Mouse (Mus musculus) C2C12 (cell line): ENCODE data around the gene Gm20605. TPM values are rescaled to one million over a fixed set of nuclear protein-coding genes. Genes with fewer than 3 reads are reported as not detected.

Source experiments
- H3K27me3 ChIP-seq: one replicate; pipeline ENCODE4 v1.6.1; 2011; ENCODE audit not compliant: control insufficient read depth, insufficient read depth, insufficient read length
- H3K36me3 ChIP-seq: one replicate; pipeline ENCODE4 v1.6.1; 2011; ENCODE audit not compliant: control insufficient read depth, insufficient read depth
- H3K4me3 ChIP-seq: one replicate; pipeline ENCODE4 v1.5.1; 2011; ENCODE audit warnings: mild to moderate bottlenecking, control low read depth; ENCODE audit not compliant: poor library complexity, insufficient read depth, severe bottlenecking
- H3K79me2 ChIP-seq: one replicate; pipeline ENCODE4 v1.6.1; 2011; ENCODE audit not compliant: control insufficient read depth, insufficient read depth
- H3K79me3 ChIP-seq: one replicate; pipeline ENCODE4 v1.6.1; 2011; ENCODE audit warnings: low read depth, control low read depth
- H3ac ChIP-seq: one replicate; pipeline ENCODE3; 2011; ENCODE audit warnings: low read depth; ENCODE audit not compliant: control insufficient read depth, insufficient read length
- CEBPB ChIP-seq: IDR thresholded peaks from one replicate; pipeline ENCODE4 v1.6.1; 2011; ENCODE audit warnings: low read depth, mild to moderate bottlenecking, control low read depth, moderate library complexity
- CTCF ChIP-seq: IDR thresholded peaks from one replicate; pipeline ENCODE4 v1.5.1; 2011; ENCODE audit not compliant: control insufficient read depth, insufficient read depth, insufficient read length
- FOSL1 ChIP-seq: IDR thresholded peaks from one replicate; pipeline ENCODE4 v1.8.0; 2011; ENCODE audit warnings: mild to moderate bottlenecking, low read length; ENCODE audit not compliant: poor library complexity, insufficient read depth, severe bottlenecking
- MAX ChIP-seq: IDR thresholded peaks from one replicate; pipeline ENCODE4 v1.6.1; 2011; ENCODE audit warnings: mild to moderate bottlenecking, control low read depth
- MYOD1 ChIP-seq: IDR thresholded peaks from one replicate; pipeline ENCODE4 v1.6.1; 2011; ENCODE audit warnings: low read depth; ENCODE audit not compliant: control insufficient read depth, insufficient read length
- MYOG ChIP-seq: IDR thresholded peaks from one replicate; pipeline ENCODE4 v1.6.1; 2011; ENCODE audit not compliant: control insufficient read depth, insufficient read length; ENCODE audit errors: extremely low read depth
- USF1 ChIP-seq: IDR thresholded peaks from one replicate; pipeline ENCODE4 v1.6.1; 2011; ENCODE audit warnings: low read depth, mild to moderate bottlenecking, control low read depth, moderate library complexity
- polyA plus RNA-seq: library from polyadenylated mRNA; unstranded; fragments of >200 nt; fragmentation: generic; extraction: Trizol; gene quantifications from one replicate; pipeline ENCODE4 v1.2.1, GENCODE M21; 2012; ENCODE audit warnings: missing spikeins

The Gm20605 gene
- polyA plus RNA-seq, 1 experiment, result 5.0 TPM

DNA sequence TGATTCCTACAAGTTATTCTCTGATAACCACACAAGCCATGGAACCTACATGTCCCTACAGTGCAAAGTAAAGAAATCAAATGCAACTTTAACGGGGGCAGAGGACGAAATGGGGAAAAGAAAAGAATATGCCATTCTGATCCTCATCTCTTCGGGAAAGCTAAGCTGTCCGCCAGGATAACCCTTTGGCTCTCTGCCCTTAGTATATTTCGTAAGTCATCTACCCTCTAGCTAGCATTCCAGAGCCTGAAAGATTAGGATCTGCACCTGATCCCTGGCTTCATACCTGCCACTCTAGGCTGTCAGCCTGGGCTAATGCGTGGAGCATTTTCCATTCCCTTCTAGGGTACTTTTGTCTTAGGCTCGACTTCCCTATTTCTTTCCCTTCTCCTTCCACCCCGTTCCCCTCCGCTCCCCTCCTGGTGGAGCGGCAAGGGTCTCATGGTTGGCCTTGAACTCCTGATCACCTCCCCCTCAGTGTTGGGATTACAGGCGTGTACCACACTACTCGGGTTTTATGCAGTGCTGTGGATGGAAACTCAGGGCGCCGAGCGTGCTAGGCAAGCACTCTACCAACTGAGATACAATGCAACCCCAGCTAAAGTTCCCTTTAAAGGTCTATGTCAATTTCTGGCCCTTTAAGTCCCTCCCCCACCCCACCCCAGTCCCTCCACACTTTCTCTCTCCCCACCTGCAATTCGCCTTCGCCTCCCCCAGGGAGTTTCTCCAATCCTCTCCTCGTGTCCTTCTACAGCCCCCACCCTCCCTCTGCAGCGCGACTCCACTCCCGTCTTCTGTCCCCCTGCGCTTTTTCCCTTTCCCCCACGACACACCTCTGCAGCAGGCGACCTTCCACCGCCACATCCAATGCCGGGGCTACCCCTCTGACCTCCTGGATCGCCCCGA, 54.7 kb downstream of the Gm20605 start:
- peaks cover 30% of the 10 kb centered on the region for H3K79me2 ChIP-seq
- peak overlapping the region; percentile 63 for H3ac ChIP-seq
- no peaks in the 10 kb centered on the region for H3K36me3 ChIP-seq
- H3K4me3 ChIP-seq, result peak overlapping the region; percentile 51
- no peak for TF ChIP-seq FOSL1
- TF ChIP-seq MYOD1, result no peak
- TF ChIP-seq MYOG, result no peak
- no peak for TF ChIP-seq CEBPB
- TF ChIP-seq USF1, result no peak
- no peak for TF ChIP-seq CTCF
- TF ChIP-seq MAX, result no peak
- H3K79me3 ChIP-seq, result peaks cover 6% of the 10 kb centered on the region
- no peaks in the 10 kb centered on the region for H3K27me3 ChIP-seq

DNA sequence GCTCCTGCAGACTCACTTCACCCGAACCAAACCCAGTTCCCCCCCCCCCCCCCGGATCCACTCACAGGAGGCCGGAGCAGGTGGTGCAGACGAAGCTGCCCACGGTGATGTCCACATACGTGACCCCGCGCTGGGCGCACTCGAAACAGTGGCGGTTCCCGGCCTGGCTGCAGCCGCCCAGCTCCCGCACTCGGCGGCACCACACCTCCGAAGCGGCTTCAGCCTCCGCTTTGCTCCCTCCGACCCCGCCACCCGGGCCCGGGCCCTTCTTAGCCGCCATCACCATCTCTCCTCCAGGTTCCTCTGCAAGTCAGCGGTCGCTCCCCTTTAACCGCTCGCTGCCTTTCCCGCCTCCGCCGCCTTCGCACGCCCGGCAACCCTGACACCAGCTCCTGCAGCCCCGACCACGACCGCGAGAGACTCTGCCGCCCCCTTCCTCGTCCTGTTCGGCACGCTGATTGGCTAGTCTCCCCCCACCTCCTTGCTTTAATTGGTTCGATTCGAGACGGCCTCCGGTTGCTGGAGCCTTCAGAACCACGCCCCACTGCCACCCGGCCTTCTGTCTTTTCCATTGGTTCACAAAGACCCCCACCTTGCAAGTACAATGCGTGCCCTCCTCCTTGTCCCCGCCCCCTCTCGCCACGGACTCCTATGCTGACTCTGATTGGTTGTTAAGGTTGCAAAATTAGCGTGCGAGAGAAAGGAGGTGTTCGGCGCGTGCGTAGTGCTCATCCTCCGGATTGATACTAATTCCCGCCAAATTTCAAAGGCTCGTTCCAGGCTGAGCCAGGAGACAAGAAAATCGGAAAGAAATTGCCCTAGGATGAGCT, 55.5 kb downstream of the Gm20605 start, which contains the start of gene Agfg2:
Agfg2 (minus strand) TSS at position 433 of the 830 bp plus-strand sequence.
- no peaks in the 10 kb centered on the region for H3K36me3 ChIP-seq
- H3K4me3 ChIP-seq, result peak within 1 kb of the TSS; percentile 51
- peak within 1 kb of the TSS; percentile 63 for H3ac ChIP-seq
- no peaks in the 10 kb centered on the region for H3K27me3 ChIP-seq
- peaks cover 30% of the 10 kb centered on the region for H3K79me2 ChIP-seq
- H3K79me3 ChIP-seq, result peaks cover 5% of the 10 kb centered on the region
- TF ChIP-seq CTCF, result no peak
- peak; percentile 87 for TF ChIP-seq MAX

DNA sequence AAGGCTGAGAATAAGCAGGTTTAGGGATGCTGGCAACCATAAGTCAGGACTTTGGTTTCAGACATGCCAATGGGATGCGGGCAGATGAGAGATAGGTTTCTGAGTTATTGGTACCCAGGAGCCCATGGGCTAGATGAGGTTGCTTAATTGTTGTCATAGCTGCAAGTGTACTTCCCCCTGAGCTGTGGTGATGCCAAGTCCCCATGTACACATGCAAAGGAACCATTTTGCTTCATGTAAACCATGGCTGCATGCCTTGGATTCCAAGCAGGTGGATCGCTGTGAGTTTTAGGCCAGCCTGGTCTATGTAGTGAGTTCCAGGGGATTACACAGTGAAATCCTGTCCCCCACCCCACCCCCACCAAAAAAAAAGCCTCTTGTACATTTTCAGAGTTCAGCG, 56.7 kb downstream of the Gm20605 start:
- H3K27me3 ChIP-seq, result no peaks in the 10 kb centered on the region
- H3K79me2 ChIP-seq, result peaks cover 27% of the 10 kb centered on the region
- H3ac ChIP-seq, result no peak overlapping the region
- TF ChIP-seq CTCF, result no peak
- TF ChIP-seq MAX, result no peak
- TF ChIP-seq MYOG, result no peak
- no peak for TF ChIP-seq CEBPB
- no peak for TF ChIP-seq FOSL1
- no peak for TF ChIP-seq USF1
- no peak for TF ChIP-seq MYOD1
- no peaks in the 10 kb centered on the region for H3K36me3 ChIP-seq
- peaks cover 5% of the 10 kb centered on the region for H3K79me3 ChIP-seq
- no peak overlapping the region for H3K4me3 ChIP-seq

DNA sequence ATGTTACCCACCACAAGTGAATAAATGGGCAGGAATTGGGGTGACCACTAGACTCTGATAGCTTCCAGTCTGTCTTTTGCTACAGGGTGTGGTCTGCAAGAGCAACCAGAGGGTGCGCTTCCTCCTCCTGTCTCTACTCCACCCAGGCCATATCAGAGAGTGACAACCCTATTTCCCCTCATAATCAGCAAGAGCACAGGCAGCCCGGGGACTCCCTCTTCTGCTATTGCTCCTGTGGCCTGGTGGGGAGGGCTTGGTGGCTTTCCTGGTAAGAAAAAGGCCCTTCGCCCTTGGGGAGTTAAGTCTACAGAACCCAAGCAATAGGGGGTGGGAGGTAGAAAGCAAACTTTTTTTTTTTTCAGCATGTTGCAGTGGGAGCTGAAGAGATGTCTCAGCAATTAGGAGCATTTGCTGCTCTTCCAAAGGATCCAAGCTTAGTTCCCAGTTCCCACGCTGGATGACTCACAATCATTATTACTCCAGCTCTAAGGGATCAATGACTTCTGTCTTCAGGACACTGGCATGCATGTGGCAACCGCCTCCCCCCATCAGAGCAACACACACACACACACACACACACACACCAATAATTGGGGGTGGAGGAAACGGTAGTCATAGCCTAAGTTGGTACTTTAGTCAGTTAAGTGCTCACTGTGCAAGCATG, 57.3 kb downstream of the Gm20605 start:
- Histone ChIP-seq H3ac (no peak overlapping the region), H3K36me3 (no peaks in the 10 kb centered on the region), H3K27me3 (no peaks in the 10 kb centered on the region), H3K4me3 (no peak overlapping the region), H3K79me3 (peaks cover 2% of the 10 kb centered on the region), H3K79me2 (peaks cover 23% of the 10 kb centered on the region)
- no peak for TF ChIP-seq MYOD1
- TF ChIP-seq CEBPB, result no peak
- no peak for TF ChIP-seq MAX
- TF ChIP-seq MYOG, result no peak
- no peak for TF ChIP-seq CTCF
- TF ChIP-seq USF1, result no peak

DNA sequence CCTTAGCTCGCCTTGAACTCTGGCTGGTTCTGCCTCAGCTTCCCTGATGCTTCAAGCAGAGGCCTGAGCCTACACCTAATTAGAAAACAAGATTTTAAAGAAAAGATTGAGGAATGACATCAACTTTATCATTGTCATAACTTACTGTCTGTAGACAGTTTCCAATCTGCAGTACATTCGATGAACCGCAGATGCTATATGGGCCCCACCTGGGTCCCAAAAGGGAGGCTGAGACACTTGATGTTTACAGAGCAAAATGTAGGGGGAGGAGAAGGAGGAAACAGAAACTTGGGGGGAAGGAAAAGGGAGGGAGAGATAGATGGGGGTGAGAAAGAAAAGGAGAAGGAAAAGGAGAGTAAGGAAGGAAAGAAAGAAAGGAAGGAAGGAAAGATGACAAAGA, 61.0 kb downstream of the Gm20605 start:
- Histone ChIP-seq H3K27me3 (no peaks in the 10 kb centered on the region), H3K4me3 (no peak overlapping the region), H3ac (no peak overlapping the region), H3K36me3 (no peaks in the 10 kb centered on the region), H3K79me2 (no peaks in the 10 kb centered on the region), H3K79me3 (no peaks in the 10 kb centered on the region)
- no peak for TF ChIP-seq CTCF
- TF ChIP-seq FOSL1, result no peak
- TF ChIP-seq MYOD1, result no peak
- no peak for TF ChIP-seq CEBPB
- TF ChIP-seq MYOG, result no peak
- no peak for TF ChIP-seq MAX
- TF ChIP-seq USF1, result no peak
